Mouse (Mus musculus) R1 (cell line): ENCODE data around the gene Tnfaip3.

ENCODE experiments used
- DNase-seq: peaks from one replicate; pipeline ENCODE4 v3.0.0-alpha.2; 2018; ENCODE audit warnings: low read depth, low spot score

The Tnfaip3 gene

GRCm38 (mm10) chr10:19015257-19015862 lies at the start of gene Tnfaip3:
Gene Tnfaip3, minus strand, starts transcription at chr10:19015657.
- DNase-seq = peak; percentile 92

GRCm38 (mm10) chr10:19064651-19065601 lies 49.5 kb upstream of the Tnfaip3 start:
- no peak for DNase-seq

DNA sequence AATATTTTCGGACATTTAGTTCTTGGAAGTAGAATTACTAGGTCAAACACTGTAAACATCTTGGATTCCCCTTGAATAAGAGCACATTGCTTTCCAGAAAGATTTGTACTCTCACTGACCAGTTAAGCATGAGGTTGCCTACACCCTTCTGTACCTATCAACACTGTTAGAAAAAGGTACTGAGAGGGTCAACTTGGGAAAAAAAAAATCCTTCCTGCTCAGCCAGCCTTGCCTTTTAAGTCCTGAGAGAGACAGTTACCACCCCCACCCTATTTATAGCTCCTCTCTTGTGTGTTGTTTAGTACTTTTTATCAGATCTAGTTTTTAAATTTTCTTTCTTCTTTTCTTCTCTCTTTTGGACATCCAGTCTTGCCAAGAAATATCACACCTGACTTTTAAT lies 48.2 kb upstream of the Tnfaip3 start:
- DNase-seq = no peak

- no peak for DNase-seq
Observed at GRCm38 (mm10) chr10:19063208-19063607, 47.8 kb upstream of the Tnfaip3 start.

GRCm38 (mm10) chr10:19062098-19062905 lies 46.8 kb upstream of the Tnfaip3 start:
- peak; percentile 36 for DNase-seq

DNA sequence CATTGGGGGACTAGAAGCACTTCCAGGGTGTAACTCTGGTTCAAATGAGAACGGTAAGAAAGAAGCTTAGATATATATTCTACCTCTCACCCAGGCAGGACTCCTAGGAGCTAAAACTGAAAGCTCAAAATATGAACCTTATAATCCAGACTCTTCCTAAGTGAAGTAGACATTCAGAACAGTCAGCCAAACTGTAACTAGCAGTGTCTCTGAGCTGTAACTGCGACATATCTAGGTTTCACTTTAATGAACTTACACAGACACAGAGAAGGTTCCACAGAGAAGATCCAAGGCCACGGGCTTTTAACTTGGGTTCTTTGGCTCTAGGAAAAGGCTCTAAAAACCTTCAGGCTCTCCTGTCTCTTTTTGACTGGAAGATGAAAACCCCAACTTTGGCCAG lies 45.7 kb upstream of the Tnfaip3 start:
- no peak for DNase-seq

DNA sequence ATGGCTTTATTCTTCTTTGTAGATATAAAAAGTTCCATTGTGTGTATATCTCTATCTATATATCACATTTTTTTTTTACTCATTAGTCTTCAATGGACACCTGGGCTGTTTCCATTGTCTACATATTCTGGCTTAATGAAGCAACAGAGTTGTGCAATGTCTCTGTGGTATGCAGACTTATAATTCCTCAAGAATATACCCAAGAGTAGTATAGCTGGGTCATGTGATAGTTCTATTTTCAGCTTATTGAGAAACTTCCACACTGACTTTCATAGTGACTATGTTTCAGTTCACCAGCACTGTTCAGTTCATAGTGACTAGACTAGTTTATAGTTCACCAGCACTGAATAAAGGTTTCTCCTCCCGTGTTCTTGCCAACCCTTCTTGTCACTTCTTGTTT lies 38.1 kb upstream of the Tnfaip3 start:
- DNase-seq = no peak

DNA sequence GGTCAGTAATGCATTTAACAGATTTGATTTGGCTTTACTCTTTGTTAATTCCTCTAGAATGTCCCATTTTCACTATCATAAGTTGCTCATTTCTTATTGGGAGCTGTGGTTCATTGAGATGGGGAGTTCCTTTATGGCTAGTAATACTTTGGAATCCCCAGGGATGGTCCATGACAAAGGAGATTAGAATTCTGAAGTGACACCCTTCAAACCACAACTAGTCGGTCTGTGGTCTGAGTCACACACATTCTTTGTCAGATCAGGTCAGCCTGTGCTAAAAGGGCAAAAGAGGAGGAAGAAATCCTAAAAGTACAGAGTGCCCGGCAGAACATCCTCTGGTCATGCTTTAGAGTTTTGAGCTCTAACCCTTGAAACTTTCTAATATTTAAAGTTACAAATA lies 30.5 kb upstream of the Tnfaip3 start:
- no peak for DNase-seq

DNA sequence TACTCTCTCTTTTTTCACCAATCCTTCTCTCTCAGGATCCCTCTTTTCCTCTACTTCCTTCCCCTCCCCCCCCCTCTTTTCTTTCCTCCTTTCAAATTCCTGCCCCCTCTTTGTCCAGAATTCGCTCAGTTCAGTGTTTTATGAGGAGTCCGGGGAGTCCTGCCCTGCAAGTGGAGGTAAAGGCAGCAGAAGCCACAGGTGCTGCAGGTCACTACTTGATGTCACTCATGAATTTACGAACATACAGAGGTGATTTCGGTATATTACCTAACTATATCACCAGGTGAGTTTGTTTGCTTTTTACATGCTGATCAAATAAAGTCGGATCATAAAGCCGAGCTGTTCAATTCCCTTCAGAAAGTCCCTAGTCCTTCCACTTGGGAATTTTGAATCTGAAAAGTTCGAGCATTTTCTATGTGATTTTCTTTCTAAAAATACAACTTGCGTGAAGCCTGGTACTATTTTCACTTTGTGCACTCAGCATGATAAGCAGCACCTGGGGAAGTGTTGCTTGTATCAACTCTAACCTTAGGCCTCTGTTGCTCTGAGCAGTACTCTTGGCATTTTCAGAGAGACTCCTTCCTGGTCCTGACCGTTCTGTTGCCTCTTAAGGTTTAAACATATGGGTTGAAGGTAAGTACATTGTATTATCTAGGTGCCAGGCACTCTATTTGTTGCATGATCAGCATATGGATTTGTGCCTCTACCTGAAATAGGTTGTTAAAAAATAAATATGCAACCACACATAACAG lies 29.5 kb upstream of the Tnfaip3 start:
- no peak for DNase-seq

GRCm38 (mm10) chr10:19043529-19044262 lies 28.2 kb upstream of the Tnfaip3 start:
- DNase-seq = peak; percentile 53

DNA sequence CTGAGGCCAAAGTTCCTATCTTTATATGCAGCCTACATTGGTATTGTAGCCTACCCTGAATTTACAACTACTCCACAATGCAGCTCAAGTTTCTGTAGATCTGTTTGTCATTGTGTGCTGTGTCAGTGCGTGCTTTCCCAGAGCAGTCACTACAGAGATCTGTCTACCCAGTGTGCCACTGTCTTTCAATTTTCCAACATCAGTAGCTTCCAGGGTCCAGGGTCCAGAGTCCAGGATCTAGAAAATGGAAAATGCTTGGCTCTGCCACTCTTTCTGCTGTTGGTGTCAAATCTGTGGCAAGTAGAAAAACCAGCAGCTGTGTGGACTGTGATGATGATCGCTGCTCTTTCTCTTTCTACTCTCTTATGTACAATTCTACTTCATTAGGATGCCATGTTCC lies 24.7 kb upstream of the Tnfaip3 start:
- no peak for DNase-seq

DNA sequence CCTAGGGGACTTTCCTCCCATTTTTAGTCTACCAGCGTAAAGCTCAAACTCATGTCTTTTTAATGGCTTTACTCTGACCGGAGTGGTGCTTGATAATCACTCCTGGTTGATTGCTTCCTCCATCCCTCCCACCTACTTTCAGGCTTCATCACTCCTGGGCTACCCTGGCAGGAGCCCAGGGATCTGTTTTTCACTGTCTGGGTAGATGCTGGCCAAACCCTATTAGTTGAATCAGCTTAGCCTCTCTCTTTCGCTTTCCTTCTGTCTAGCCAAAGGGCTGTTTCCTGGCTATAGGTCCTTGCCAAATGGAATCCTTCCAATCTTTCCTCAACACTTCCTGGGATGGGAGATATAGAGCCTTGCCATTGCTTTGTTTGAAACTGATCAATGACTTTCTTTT lies 19.3 kb upstream of the Tnfaip3 start:
- no peak for DNase-seq

DNA sequence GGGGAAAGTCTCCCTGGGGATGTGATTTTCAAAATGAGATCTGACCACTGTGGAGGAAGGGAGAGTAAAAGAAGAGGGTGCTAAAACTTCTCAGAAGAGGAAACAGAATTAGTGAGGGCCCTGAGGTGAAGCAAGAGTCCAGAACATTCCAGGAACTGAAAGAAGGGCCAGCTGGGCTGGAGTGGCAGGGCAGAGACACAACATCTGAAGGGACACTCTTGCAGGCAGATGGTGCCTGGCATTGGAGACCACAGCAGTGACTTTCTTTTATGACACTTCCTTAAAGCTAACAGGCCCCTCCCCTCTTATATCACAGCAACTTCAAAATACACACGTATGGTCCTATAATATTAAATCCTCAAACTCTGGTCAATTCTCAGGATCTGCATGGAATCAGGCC lies 18.2 kb upstream of the Tnfaip3 start:
- DNase-seq = no peak

GRCm38 (mm10) chr10:19031875-19032274 lies 16.4 kb upstream of the Tnfaip3 start:
- DNase-seq = no peak

DNA sequence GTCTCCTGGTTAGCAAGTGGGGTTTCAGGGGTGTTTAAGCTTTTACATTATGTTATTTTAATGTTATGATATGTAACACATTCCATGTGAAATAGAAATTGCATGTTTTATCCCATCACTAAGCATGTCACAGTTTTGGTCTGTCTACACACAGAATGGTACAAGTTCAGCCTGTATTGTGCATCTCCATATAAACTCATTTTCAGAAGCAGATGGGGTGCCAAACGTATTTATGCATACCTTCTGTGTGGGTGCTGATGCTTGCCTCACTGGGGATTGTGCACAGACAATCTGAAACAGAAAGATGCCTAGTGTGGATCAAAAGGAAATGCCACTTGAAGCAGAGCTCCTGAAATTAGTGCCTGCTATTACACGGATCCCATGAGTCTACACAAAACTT lies 15.2 kb upstream of the Tnfaip3 start:
- no peak for DNase-seq

- no peak for DNase-seq
Observed at GRCm38 (mm10) chr10:19026710-19027109, 11.3 kb upstream of the Tnfaip3 start.

DNA sequence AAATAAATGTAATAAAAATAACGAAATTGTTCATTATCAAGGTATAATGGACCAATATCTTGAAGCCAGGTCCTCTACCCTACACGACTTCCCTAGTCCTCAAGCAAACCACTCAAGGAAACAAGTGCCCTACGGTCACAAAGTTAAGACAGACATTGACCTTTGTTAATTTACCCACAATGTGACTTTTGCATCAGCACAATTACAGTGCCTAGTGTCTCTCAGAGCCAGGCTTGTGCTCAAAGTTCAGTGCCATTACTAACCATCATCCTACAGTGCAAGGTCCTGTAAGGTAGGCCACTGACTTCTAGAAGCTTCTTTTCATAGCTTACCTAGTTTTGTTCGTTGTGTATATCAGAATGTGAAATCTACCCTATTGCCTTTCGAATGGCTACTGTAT lies 8.9 kb upstream of the Tnfaip3 start:
- no peak for DNase-seq

GRCm38 (mm10) chr10:19023622-19024326 lies 8.3 kb upstream of the Tnfaip3 start:
- no peak for DNase-seq

DNA sequence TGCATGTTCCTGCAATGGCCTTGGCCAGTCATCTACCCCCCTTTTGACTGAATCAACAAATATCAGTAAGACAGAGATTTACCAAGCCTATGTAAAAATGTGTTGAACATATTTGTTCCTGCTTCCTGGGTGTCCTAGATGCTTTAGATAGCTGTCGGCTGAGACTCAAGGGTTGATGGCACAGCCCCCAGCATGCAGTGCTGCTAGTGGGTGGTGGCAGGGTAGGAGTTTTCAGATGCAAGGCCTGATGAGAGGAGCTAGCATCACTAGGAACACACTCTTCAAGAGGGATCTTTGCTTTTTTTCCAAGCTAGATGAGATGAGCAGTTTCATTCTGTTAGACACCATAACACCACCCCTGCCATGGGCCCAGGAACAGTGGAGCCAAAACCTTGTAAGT lies 6.8 kb upstream of the Tnfaip3 start:
- DNase-seq = no peak

GRCm38 (mm10) chr10:19016823-19017471 lies 1.5 kb upstream of the Tnfaip3 start:
- DNase-seq = no peak
